Mouse (Mus musculus) CH12.LX (cell line): ENCODE measurements around the gene Upf2. TPM values are rescaled to one million over a fixed set of nuclear protein-coding genes. Genes with fewer than 3 reads are reported as not detected.

Experiments
- DNase-seq: peaks from one replicate; pipeline ENCODE4 v3.0.0-alpha.2; 2013; ENCODE audit errors: extremely low read depth
- H3K27ac ChIP-seq: 2 replicates; pipeline ENCODE4 v1.5.1; 2012; ENCODE audit warnings: low read depth, mild to moderate bottlenecking, control low read depth, moderate library complexity; ENCODE audit not compliant: insufficient read depth
- H3K27me3 ChIP-seq: replicated peaks from 2 replicates; pipeline ENCODE3; 2012; ENCODE audit warnings: inconsistent platforms
- H3K36me3 ChIP-seq, 2 experiments: replicated peaks in 1 of 2; 2 replicates each; pipeline versions ENCODE3 to v1.6.1; 2012; ENCODE audit warnings: inconsistent platforms in 1 of 2, low read length in 1 of 2, mild to moderate bottlenecking in 1 of 2, mixed read lengths in 1 of 2, moderate library complexity in 1 of 2; ENCODE audit not compliant: control insufficient read depth in 1 of 2, insufficient read depth in 1 of 2
- H3K4me1 ChIP-seq, 2 experiments: 2 replicates each; pipeline ENCODE4 v1.6.1; 2012; ENCODE audit warnings: inconsistent platforms in 1 of 2, moderate library complexity in 1 of 2; ENCODE audit not compliant: insufficient read depth in 2 of 2, control insufficient read depth in 1 of 2
- H3K4me2 ChIP-seq: 2 replicates; pipeline ENCODE4 v1.6.1; 2012; ENCODE audit warnings: low read depth, mild to moderate bottlenecking, control low read depth; ENCODE audit not compliant: poor library complexity, insufficient read depth, severe bottlenecking
- H3K4me3 ChIP-seq, 3 experiments: fragments of 150-350 bp in 1 of 3; sonication (generic) in 1 of 3; replicated peaks in 1 of 3; 2 replicates each; pipeline versions ENCODE3 to v1.5.1; 2011 to 2012; ENCODE audit warnings: low read depth in 2 of 3, low read length in 2 of 3, mild to moderate bottlenecking in 2 of 3, moderate library complexity in 2 of 3, control low read depth in 1 of 3, improper control_type of control experiment in 1 of 3, inconsistent platforms in 1 of 3, mixed read lengths in 1 of 3; ENCODE audit not compliant: poor library complexity in 1 of 3
- H3K79me2 ChIP-seq: replicated peaks from 2 replicates; pipeline ENCODE4 v1.6.1; 2012; ENCODE audit warnings: mild to moderate bottlenecking, moderate library complexity; ENCODE audit not compliant: control insufficient read depth, poor library complexity, insufficient read depth, severe bottlenecking; ENCODE audit errors: extremely low read depth
- H3K9ac ChIP-seq: 2 replicates; pipeline ENCODE4 v1.6.1; 2012; ENCODE audit warnings: low read depth, mild to moderate bottlenecking, control low read depth, moderate library complexity; ENCODE audit not compliant: insufficient read depth
- H3K9me3 ChIP-seq: replicated peaks from 2 replicates; pipeline ENCODE3; 2012; ENCODE audit warnings: low read length, inconsistent platforms, mixed read lengths
- CHD1 ChIP-seq: IDR thresholded peaks from 2 replicates; pipeline ENCODE4 v1.6.1; 2012; ENCODE audit warnings: low read depth, low read length, improper control_type of control experiment, inconsistent platforms
- E2F4 ChIP-seq: IDR thresholded peaks from 2 replicates; pipeline ENCODE4 v1.6.1; 2011; ENCODE audit warnings: low read depth, low read length, improper control_type of control experiment; ENCODE audit not compliant: insufficient replicate concordance
- EP300 ChIP-seq: IDR thresholded peaks from 2 replicates; pipeline ENCODE4 v1.6.1; 2011; ENCODE audit warnings: low read length, improper control_type of control experiment
- GABPA ChIP-seq: IDR thresholded peaks from 2 replicates; pipeline ENCODE4 v1.6.1; 2012; ENCODE audit warnings: low read depth, low read length, improper control_type of control experiment, inconsistent platforms; ENCODE audit not compliant: insufficient replicate concordance
- HCFC1 ChIP-seq: IDR thresholded peaks from 2 replicates; pipeline ENCODE4 v1.6.1; 2012; ENCODE audit warnings: low read depth, mild to moderate bottlenecking, inconsistent platforms, low read length, improper control_type of control experiment
- JUND ChIP-seq: conservative IDR thresholded peaks from 2 replicates; pipeline ENCODE4 v1.6.1; 2011; ENCODE audit warnings: low read depth, low read length, improper control_type of control experiment
- KAT2A ChIP-seq: IDR thresholded peaks from 2 replicates; pipeline ENCODE4 v1.6.1; 2012; ENCODE audit warnings: low read length, improper control_type of control experiment, inconsistent platforms; ENCODE audit not compliant: insufficient replicate concordance
- MAFK ChIP-seq: IDR thresholded peaks from 2 replicates; pipeline ENCODE4 v1.6.1; 2011; ENCODE audit warnings: low read length, improper control_type of control experiment; ENCODE audit not compliant: insufficient replicate concordance
- MEF2A ChIP-seq: IDR thresholded peaks from 2 replicates; pipeline ENCODE4 v1.6.1; 2014; ENCODE audit warnings: low read depth, mild to moderate bottlenecking, inconsistent platforms, low read length, improper control_type of control experiment, borderline replicate concordance
- MXI1 ChIP-seq: IDR thresholded peaks from 2 replicates; pipeline ENCODE4 v1.6.1; 2011; ENCODE audit warnings: mild to moderate bottlenecking, low read depth, low read length, improper control_type of control experiment
- NELFE ChIP-seq: IDR thresholded peaks from 2 replicates; pipeline ENCODE4 v1.6.1; 2011; ENCODE audit warnings: low read depth, low read length, improper control_type of control experiment
- NRF1 ChIP-seq: IDR thresholded peaks from 2 replicates; pipeline ENCODE4 v1.6.1; 2014; ENCODE audit warnings: low read depth, mild to moderate bottlenecking, inconsistent platforms, low read length, improper control_type of control experiment, moderate library complexity
- PAX5 ChIP-seq: IDR thresholded peaks from 2 replicates; pipeline ENCODE4 v1.6.1; 2012; ENCODE audit warnings: low read length, inconsistent platforms, mixed read lengths
- POLR2A ChIP-seq: IDR thresholded peaks from 2 replicates; pipeline ENCODE4 v1.6.1; 2011; ENCODE audit warnings: low read depth, mild to moderate bottlenecking, improper control_type of control experiment, low read length
- POLR2AphosphoS2 ChIP-seq: IDR thresholded peaks from 2 replicates; pipeline ENCODE4 v1.6.1; 2011; ENCODE audit warnings: low read depth, low read length, improper control_type of control experiment
- RAD21 ChIP-seq: IDR thresholded peaks from 2 replicates; pipeline ENCODE4 v1.6.1; 2011; ENCODE audit warnings: low read depth, mild to moderate bottlenecking, low read length, improper control_type of control experiment, moderate library complexity
- RCOR1 ChIP-seq: conservative IDR thresholded peaks from 2 replicates; pipeline ENCODE4 v1.6.1; 2012; ENCODE audit warnings: low read depth, mild to moderate bottlenecking, inconsistent platforms, low read length, improper control_type of control experiment
- SMC3 ChIP-seq: IDR thresholded peaks from 2 replicates; pipeline ENCODE4 v1.6.1; 2011; ENCODE audit warnings: low read depth, low read length, improper control_type of control experiment
- TCF12 ChIP-seq: IDR thresholded peaks from 2 replicates; pipeline ENCODE4 v1.6.1; 2014; ENCODE audit warnings: low read depth, mild to moderate bottlenecking, inconsistent platforms, low read length, improper control_type of control experiment
- UBTF ChIP-seq: IDR thresholded peaks from 2 replicates; pipeline ENCODE4 v1.6.1; 2012; ENCODE audit warnings: low read depth, mild to moderate bottlenecking, inconsistent platforms, low read length, improper control_type of control experiment, moderate library complexity
- USF2 ChIP-seq: conservative IDR thresholded peaks from 2 replicates; pipeline ENCODE4 v1.6.1; 2011; ENCODE audit warnings: low read depth, low read length, improper control_type of control experiment
- ZC3H11A ChIP-seq: IDR thresholded peaks from 2 replicates; pipeline ENCODE4 v1.6.1; 2012; ENCODE audit warnings: low read depth, mild to moderate bottlenecking, inconsistent platforms, low read length, improper control_type of control experiment
- ZKSCAN1 ChIP-seq: IDR thresholded peaks from 2 replicates; pipeline ENCODE4 v1.6.1; 2012; ENCODE audit warnings: low read depth, inconsistent platforms, low read length, improper control_type of control experiment, borderline replicate concordance
- dilution Hi-C: fragments of 300-500 bp; cut with MboI; formaldehyde crosslinking; loops from 2 replicates; pipeline ENCODE4 v1.14.3; 2020; ENCODE audit warnings: low sequenced_read_pairs; ENCODE audit not compliant: extremely low pct_unique_long_range_greater_than_20kb, extremely low pct_ligation_motif_present
- in situ Hi-C: fragments of 300-500 bp; cut with MboI; formaldehyde crosslinking; loops from 3 replicates; pipeline ENCODE4 v1.14.3; 2019; ENCODE audit warnings: low sequenced_read_pairs, low pct_ligation_motif_present, low pct_unique_long_range_greater_than_20kb, mixed read lengths
- polyA plus RNA-seq: library from polyadenylated mRNA; unstranded; fragments of >175 nt; gene quantifications from 2 replicates; pipeline ENCODE4 v1.2.1, GENCODE M21; 2012; ENCODE audit warnings: low read depth; ENCODE audit not compliant: insufficient read length
- total RNA-seq, 2 experiments: library from RNA; depleted of rRNA; stranded (reverse); fragments of 300-350 nt in 1 of 2; fragments of >200 nt in 1 of 2; gene quantifications; 2 replicates each; pipeline ENCODE4 v1.2.3; 2012 to 2014

The Upf2 gene
- total and polyA plus RNA-seq, 3 experiments, result 9.3 to 27.0 (median 13.4) TPM

DNA sequence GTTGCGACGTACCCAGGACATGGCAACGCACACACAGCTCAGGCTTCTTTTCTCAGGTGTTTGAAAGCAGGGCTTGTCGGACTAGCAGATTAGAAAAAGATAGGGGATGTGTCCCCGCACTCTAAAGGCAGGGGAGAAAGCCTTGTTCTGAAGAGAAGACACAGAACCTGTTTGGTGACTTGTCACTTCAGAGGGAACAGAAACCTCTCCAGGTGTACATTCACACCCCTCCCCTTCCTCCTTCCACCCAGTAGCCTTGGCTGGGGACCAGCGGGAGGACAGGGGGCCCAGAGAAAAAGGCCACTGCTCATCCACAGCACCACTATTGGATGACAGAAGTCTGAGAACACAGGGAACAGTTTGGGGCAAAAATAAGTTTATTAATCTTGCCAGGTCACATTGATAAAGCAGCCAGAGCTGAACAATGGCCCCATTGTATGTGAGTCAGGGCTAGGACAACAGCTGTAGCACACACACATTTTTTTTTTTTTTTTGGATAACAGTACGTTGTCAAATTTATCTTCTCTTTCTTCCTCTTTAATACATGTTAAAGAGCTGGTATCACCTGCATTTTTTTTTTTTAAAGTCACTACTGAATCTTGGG, 145.9 kb downstream of the Upf2 start:
- H3K27me3 ChIP-seq, result peaks cover 14% of the 10 kb centered on the region
- no peak for TF ChIP-seq RAD21
- TF ChIP-seq POLR2A, result no peak
- TF ChIP-seq MEF2A, result no peak
- no peak for TF ChIP-seq JUND
- TF ChIP-seq MAFK, result no peak
- no peak for TF ChIP-seq NELFE
- TF ChIP-seq GABPA, result no peak
- TF ChIP-seq CHD1, result no peak
- no peak for TF ChIP-seq E2F4
- TF ChIP-seq SMC3, result no peak
- TF ChIP-seq POLR2AphosphoS2, result no peak
- TF ChIP-seq, all 38 proteins: peak for 0
- Histone ChIP-seq H3K9me3 (no peaks in the 10 kb centered on the region), H3K9ac (no peak overlapping the region), H3K4me2 (no peak overlapping the region), H3K4me1 (peaks cover 0 to 5% of the 10 kb centered on the region in 2 experiments; a peak in 2 of 4 replicates), H3K36me3 (no peaks in the 10 kb centered on the region), H3K4me3 (no peak overlapping the region), H3K27ac (no peak overlapping the region), H3K79me2 (no peaks in the 10 kb centered on the region)
- dilution Hi-C loops (no loop called here), in situ Hi-C loops (no loop called here)
- DNase-seq, result no peak

DNA sequence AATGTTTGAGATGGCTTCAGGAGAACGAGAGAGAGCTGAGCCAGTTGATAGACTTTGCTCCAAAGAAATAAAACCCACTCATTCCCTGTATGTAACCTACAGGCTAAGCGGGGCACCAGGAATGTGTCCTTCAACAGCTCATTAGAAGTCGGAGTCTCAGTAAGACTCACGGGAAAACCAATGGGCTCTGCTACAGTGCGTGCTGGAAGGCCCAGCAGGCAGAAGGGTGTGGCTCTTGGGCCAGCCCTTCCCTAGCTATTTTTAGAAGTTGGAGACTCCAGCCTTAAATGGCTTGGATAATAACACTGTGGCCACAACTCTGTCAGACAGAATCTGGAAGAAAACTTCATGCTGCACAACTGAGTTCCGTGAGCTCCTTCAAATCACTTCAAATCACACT, 147.7 kb downstream of the Upf2 start:
- no peak for TF ChIP-seq MXI1
- TF ChIP-seq NELFE, result no peak
- no peak for TF ChIP-seq KAT2A
- TF ChIP-seq JUND, result no peak
- no peak for TF ChIP-seq ZKSCAN1
- no peak for TF ChIP-seq UBTF
- no peak for TF ChIP-seq NRF1
- no peak for TF ChIP-seq PAX5
- no peak for TF ChIP-seq TCF12
- no peak for TF ChIP-seq RCOR1
- TF ChIP-seq HCFC1, result no peak
- no peak for TF ChIP-seq GABPA
- TF ChIP-seq E2F4, result no peak
- no peak for TF ChIP-seq EP300
- no peak for TF ChIP-seq POLR2AphosphoS2
- TF ChIP-seq ZC3H11A, result no peak
- TF ChIP-seq USF2, result no peak
- H3K27me3 ChIP-seq, result peaks cover 14% of the 10 kb centered on the region
- no peak overlapping the region for H3K4me2 ChIP-seq
- dilution Hi-C loops (no loop called here), in situ Hi-C loops (no loop called here)
- peaks cover under 1% of the 10 kb centered on the region for H3K9me3 ChIP-seq
- DNase-seq, result no peak
- H3K79me2 ChIP-seq, result no peaks in the 10 kb centered on the region
- no peak overlapping the region for H3K9ac ChIP-seq
- H3K4me3 ChIP-seq, result no peak overlapping the region
- H3K27ac ChIP-seq, result no peak overlapping the region
- peaks cover 0 to 5% of the 10 kb centered on the region in 2 experiments; a peak in 2 of 4 replicates for H3K4me1 ChIP-seq
- H3K36me3 ChIP-seq, result no peaks in the 10 kb centered on the region
